Mouse (Mus musculus) bone marrow macrophage, adult 2 months (primary cell): ENCODE results near the gene Otop1. TPM values are rescaled to one million over a fixed set of nuclear protein-coding genes. Genes with fewer than 3 reads are reported as not detected.

Experiments
- H3K27ac ChIP-seq: 2 replicates; pipeline ENCODE4 v1.5.1; 2012; ENCODE audit warnings: low read depth, low read length; ENCODE audit not compliant: insufficient read depth
- H3K4me1 ChIP-seq: 2 replicates; pipeline ENCODE4 v1.6.1; 2012; ENCODE audit warnings: low read length; ENCODE audit not compliant: control insufficient read depth, insufficient read depth
- H3K4me3 ChIP-seq: 2 replicates; pipeline ENCODE4 v1.5.1; 2012; ENCODE audit warnings: mild to moderate bottlenecking, low read length, moderate library complexity; ENCODE audit not compliant: insufficient read depth
- CTCF ChIP-seq: IDR thresholded peaks from 2 replicates; pipeline ENCODE4 v1.5.1; 2012; ENCODE audit warnings: low read depth, mild to moderate bottlenecking, low read length, moderate library complexity
- POLR2A ChIP-seq: IDR thresholded peaks from 2 replicates; pipeline ENCODE4 v1.6.1; 2012; ENCODE audit warnings: mild to moderate bottlenecking, low read depth, low read length, borderline replicate concordance
- polyA plus RNA-seq: library from polyadenylated mRNA; stranded (reverse); fragments of >200 nt; gene quantifications from 2 replicates; pipeline ENCODE4 v1.2.4, GENCODE M21; 2012; ENCODE audit not compliant: missing spikeins, insufficient read depth, insufficient read length

The Otop1 gene
- polyA plus RNA-seq = not detected in 2 replicates

DNA sequence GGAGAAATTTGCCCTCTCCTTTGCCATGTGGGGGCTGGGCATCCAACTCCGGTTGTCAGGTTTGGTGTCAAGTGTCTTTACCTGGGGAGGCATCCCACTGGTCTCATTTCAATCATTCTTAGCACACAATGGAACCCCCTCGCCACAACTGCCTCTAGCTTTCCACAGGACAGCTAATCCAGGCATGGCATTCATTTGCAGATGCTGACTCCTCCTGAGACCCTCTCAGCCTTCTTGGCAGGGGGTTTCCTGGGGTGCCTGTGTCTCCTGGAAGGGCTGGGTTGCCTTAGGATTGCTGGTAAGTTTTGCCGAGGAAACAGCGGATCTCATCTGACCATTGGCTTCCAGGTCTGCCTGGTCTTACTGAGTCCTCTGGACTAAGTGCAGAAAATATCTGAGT, at the start of gene Otop1:
Otop1 (plus strand) TSS at position 202 of the 400 bp plus-strand sequence.
- Histone ChIP-seq H3K4me1 (peaks cover 8% of the 10 kb centered on the region), H3K4me3 (no peak within 1 kb of the TSS), H3K27ac (no peak within 1 kb of the TSS)
- TF ChIP-seq POLR2A = no peak
- TF ChIP-seq CTCF = no peak

DNA sequence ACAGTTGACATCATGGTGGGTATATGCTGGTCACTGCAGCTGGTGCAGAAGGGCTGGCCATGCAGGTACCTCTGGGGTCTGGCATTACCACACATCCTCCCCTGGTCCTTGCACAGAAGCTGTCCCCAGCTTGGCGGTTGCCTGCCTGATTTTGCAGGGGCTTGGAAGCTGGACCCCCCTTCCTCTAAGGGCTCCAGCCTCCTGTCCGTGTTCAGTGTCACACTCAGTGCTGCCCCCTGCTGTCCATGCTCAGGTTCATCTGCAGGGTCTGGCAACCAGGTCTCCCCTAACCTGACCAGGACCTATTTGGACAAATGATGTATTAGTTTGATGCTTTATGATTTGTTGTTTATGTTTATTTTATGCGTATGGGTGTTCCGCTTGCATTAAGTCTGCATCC, 40.4 kb upstream of the Otop1 start:
- no peak overlapping the region for H3K27ac ChIP-seq
- H3K4me1 ChIP-seq = no peaks in the 10 kb centered on the region; the same call in 1 of the 2 replicates
- H3K4me3 ChIP-seq = no peak overlapping the region
- no peak for TF ChIP-seq POLR2A
- TF ChIP-seq CTCF = peak; percentile 69; the same call in 1 of the 2 replicates

DNA sequence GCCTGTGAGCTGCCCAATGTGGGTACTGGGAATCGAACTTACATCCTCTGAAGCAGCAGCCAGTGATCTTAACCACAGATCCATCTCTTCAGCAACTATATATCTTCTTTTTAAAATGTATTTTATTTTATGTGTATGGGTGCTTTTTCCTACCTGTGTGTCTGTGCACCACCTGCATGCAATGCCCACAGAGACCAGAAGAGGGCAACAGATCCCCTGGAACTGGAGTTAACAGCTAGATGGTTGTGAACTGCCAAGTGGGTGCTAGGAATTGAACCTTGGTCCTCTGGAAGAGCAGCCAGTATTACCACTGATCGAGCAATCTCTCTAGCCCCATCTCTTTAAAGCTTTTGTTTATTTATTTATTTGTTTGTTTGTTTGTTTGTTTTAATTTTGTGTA, 39.1 kb upstream of the Otop1 start:
- H3K4me3 ChIP-seq = no peak overlapping the region
- H3K4me1 ChIP-seq = no peaks in the 10 kb centered on the region
- H3K27ac ChIP-seq = no peak overlapping the region
- TF ChIP-seq CTCF (no peak), POLR2A (no peak)

DNA sequence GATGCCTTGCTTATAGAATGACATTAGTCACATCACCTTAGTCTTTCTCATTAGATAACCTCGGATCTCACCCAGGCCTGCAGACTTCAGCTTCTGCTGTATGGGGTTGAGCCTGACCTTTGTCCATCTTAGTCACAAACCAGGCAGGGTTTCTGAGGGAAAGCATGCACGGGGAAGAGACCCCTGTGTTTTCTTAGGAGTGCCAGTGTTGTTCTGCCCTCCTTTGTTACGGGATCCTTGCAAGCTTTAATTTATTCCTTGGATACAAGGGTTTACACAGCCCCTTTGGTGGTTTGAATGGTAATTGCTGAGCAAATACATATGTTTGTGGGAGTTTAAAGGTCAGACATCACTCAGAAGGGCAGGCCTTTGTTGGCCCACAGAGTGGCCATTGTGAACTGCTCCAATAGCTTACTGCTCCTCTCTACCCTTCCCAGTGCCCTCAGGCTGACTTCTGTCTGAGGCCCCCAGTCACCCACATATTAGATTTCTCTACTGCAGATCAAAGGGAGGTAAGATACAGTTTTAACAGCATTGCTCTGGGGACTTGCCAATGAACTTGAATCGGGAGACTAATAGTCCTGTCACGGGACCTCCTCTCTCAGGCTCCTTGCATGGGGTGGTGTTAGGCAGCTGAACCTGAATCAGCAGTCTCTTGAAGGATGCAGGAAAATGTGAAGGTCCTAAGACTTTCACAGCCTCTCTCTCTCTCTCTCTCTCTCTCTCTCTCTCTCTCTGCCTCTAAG, 34.9 kb upstream of the Otop1 start:
- TF ChIP-seq CTCF = no peak
- TF ChIP-seq POLR2A = no peak

DNA sequence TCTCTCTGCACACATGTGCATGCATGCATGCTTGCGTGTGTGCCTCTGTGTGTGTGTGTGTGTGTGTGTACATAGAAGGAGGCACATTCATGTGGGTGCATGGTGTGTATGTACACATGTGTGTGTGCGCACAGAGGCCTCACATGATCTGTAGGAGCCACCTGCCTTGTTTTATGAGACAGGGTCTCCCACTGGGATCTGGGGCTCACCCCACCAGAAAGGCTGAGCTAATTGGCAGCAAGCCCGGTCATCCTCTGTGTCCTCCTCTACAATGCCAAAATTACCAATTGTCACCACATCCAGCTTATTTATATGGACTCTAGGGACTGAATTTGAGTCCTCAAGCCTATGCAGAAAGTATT, 34.3 kb upstream of the Otop1 start:
- TF ChIP-seq POLR2A = no peak
- TF ChIP-seq CTCF = no peak
- Histone ChIP-seq H3K27ac (no peak overlapping the region), H3K4me1 (no peaks in the 10 kb centered on the region), H3K4me3 (no peak overlapping the region)

More for the DNA sequence above, 34.9 kb upstream of the Otop1 start:
- Histone ChIP-seq H3K4me3 (no peak overlapping the region), H3K27ac (no peak overlapping the region), H3K4me1 (no peaks in the 10 kb centered on the region)

DNA sequence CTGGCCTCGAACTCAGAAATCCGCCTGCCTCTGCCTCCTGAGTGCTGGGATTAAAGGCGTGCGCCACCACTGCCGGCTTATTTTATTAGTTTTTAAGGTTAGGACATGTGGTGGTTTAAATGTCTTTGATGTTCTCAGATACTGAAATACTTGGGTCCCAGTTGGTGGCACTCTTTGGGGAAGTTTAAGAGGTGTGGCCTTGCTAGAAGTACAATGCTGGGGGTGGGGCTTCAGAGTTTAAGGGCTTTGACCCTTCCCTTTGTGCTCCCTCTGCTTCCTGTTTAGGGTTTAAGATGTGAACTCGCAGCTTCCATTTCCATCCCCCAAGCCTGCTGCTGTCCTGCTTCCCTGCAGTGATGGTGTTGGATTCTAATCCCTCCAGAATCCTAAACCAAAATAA, 33.8 kb upstream of the Otop1 start:
- no peaks in the 10 kb centered on the region for H3K4me1 ChIP-seq
- no peak for TF ChIP-seq POLR2A
- no peak for TF ChIP-seq CTCF
- H3K27ac ChIP-seq = no peak overlapping the region
- H3K4me3 ChIP-seq = no peak overlapping the region

DNA sequence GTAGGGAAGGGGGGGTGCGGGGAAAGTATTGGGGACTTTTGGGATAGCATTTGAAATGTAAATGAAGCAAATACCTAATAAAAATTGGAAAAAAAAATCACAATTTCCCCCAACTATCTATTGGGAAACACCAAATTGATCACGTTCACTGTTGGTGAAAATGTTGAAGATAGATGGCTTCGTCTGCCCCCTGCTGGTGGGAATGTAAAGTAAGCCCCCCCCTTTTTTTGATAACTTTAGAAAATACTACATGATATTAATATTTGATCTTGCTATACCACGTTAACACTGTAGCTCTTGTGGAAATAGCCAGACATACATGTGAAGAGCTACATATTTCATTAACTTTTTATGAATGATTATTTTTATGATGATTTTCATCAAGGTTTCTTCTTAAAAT, 20.6 kb upstream of the Otop1 start:
- TF ChIP-seq CTCF (no peak), POLR2A (no peak)
- H3K4me1 ChIP-seq = peaks cover 5% of the 10 kb centered on the region; the same call in 1 of the 2 replicates
- H3K27ac ChIP-seq = no peak overlapping the region
- H3K4me3 ChIP-seq = no peak overlapping the region

DNA sequence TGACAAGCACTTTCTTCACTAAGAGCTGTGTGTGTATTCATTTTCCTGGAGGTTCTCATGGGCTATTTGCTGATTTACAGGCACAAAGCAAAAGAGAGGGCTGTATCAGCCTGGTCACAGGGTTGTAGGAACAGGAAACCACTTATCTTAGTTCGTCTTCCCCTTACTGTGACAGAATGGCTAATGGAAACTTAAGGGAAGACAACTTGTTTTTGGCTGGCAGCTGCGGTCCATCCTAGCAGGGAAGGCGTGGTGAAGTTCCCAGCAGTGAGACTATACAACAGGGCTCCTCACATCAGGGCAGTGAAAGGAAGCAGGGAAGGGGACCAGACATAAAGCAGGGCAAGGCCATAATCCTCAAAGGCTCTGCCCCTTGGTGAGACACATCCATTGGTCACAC, 20.1 kb upstream of the Otop1 start:
- no peak overlapping the region for H3K4me3 ChIP-seq
- H3K27ac ChIP-seq = no peak overlapping the region
- H3K4me1 ChIP-seq = peaks cover 5% of the 10 kb centered on the region; the same call in 1 of the 2 replicates
- TF ChIP-seq CTCF = no peak
- no peak for TF ChIP-seq POLR2A

DNA sequence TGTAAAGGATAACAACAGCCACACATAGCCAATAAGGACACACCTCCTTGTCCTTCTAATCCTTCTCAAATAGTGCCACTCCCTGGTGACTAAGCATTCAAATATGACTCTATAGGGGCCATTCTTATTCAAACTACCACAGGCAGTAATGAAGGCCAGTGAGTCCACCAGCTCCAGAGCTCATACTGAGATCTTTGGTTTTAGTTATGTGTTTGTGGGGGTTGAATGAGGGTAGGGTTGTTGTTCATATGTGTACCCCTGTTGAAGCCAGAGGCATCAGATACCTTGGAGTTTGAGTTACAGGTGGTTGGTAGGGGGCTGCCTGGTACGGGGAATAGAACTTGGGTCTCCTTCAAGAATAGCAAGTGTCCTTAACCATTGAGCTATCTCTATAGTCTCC, 19.2 kb upstream of the Otop1 start:
- peaks cover 7% of the 10 kb centered on the region; the same call in 1 of the 2 replicates for H3K4me1 ChIP-seq
- H3K4me3 ChIP-seq = no peak overlapping the region
- no peak for TF ChIP-seq POLR2A
- no peak overlapping the region for H3K27ac ChIP-seq

DNA sequence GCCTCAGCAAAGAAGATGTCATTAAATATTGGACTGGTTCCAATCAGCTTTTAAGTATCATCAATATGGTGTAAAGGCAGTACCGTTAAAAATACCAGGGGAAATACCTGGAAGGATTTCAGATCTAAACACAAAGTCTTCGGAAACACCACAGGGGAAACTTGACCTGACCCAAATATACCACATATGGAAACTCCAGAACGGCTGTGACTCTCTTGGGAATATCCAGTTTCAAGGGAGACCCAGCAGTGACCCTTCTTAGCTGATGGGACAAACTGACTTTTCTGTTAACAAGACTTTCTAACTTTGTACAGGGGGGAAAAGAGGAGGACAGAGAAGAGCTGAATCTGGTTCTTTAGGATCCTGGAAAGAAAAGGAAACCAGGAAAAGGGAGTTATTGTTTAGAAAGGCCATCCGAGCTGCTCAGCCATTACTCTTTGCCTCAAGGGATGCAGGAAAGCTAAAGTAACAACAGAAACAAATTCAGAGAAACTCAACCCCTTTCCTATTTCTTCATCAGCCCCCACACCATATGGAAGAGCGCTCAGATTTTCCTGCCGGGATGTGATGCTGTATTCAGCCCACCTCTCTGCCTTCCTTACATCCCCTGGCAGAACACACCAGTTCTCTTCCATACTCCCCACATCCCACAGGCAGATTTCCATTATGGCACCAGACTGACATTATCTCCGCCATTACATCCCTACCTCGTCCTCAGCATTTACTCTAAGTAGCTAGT, 17.6 kb upstream of the Otop1 start:
- Histone ChIP-seq H3K27ac (no peak overlapping the region), H3K4me1 (peaks cover 7% of the 10 kb centered on the region; the same call in 1 of the 2 replicates), H3K4me3 (no peak overlapping the region)
- no peak for TF ChIP-seq CTCF
- TF ChIP-seq POLR2A = no peak
